Mouse (Mus musculus) lung, postnatal 10 days (tissue): Measurements from ENCODE around the gene Ficd.

Source experiments
- DNase-seq: peaks from one replicate; pipeline ENCODE4 v3.0.0; 2021

The Ficd gene

DNA sequence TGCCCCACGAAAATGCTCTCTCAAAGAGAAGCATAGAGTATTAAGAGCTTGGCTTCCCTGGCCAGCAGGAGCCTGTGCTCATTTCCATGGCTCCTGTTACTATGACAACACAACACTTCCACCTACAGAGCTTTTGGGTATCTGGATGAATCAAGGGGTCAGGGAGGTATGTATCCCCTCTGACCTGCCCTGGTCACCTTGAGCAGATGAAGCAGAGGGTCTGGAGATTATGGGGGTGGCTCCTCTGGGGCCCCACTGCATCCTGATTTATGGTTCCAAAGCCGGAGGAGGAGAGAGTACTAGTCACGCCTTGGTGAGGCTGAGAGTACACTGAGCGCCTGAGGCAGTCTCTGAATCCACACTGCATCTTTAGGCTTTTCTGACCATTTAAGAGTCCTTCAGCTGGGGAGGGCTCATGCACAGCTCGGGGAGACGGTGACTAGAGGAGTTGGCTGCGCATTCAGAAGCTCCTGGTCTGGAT is 4.9 kb upstream of the Ficd start:
- no peak for DNase-seq

DNA sequence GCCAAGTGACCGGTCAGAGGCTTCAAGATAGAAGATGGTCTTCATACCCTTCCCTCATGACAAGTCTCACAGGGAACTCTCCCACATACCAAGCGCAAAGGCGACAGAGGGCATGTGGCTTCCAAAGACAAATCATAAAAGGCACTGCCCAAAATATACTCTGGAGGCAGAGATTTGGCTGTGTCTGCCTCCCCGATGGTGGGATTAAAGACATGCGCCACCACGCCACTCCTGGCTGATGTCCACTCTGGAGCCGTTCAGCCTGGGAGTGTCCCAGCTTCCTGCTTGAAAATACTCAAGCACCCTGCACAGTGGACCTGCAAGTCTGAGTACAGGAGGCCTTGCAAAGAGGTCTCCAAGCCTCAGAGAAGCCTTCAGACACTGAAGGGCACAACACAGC is 4.4 kb upstream of the Ficd start:
- no peak for DNase-seq

DNA sequence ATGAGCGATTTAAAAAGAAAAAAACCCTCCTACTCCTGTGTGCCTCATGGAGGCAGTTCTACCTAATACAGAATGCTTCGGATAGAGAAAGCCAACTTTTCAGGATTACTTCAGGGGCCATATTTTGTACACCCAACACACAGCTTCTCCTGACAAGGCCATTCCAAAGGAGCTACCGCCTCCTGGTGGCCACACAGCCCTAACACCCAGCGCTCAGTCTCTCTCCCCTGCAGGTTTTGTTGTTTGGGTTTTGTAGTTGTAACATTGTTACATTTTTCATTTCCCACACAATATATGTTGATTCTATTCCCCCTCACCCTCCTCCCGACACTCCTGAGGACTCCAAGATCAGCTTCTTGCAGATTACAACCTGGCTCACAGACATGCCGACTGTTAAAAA is 3.4 kb upstream of the Ficd start:
- DNase-seq: peak; percentile 66

DNA sequence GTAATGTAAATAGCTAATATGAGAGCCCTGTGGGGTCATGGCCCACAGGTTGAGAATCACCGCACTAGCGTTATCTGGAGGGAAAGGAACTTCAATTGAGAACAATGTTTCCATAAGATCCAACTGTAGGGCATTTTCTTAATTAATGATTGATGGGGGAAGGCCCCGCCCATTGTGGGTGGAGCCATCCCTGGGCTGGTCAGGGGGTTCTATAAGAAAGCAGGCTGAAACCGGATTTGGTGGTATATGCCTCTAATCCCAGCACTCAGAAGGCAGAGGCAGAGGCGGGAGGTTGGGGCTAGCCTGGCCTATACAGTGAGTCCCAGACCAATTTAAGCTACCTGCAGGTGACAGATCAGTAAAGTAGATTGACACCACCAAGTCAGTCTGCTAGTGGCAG is 1.2 kb upstream of the Ficd start:
- no peak for DNase-seq

DNA sequence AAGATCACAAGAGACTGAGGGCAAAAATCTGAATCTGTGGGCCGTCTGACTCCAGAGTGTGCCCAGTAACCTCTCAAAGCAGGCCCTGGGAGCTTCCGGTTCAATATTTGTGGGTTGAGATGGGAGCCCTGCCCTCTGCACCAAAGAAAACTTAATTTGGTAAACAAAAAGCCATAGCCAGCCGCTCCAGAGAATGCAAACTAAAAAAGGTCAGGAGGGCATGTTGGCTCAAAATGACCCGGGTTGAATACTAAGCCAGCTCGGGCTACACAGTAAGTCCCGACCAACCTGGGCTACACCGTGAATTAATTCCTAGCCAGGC is 619 bp upstream of the Ficd start:
- no peak for DNase-seq

DNA sequence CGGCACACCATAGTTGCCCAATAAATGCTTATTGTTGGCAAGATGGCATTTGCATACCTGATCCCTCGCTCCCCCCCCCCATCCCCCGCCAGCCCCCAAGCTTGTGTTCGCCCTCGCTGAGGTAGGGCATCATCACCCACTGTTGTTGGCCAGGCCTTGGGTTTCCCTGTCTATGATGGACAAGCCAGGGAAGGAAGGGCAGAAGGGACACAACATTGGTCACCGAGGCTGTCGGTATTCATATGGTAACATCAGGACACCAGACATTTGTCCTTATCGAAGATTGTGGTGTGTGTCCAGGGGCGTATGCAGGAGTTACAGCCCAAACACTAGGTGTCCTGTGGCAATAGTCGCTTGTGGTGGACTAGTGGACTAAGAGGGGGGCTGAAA is 505 bp downstream of the Ficd start:
- DNase-seq: no peak

DNA sequence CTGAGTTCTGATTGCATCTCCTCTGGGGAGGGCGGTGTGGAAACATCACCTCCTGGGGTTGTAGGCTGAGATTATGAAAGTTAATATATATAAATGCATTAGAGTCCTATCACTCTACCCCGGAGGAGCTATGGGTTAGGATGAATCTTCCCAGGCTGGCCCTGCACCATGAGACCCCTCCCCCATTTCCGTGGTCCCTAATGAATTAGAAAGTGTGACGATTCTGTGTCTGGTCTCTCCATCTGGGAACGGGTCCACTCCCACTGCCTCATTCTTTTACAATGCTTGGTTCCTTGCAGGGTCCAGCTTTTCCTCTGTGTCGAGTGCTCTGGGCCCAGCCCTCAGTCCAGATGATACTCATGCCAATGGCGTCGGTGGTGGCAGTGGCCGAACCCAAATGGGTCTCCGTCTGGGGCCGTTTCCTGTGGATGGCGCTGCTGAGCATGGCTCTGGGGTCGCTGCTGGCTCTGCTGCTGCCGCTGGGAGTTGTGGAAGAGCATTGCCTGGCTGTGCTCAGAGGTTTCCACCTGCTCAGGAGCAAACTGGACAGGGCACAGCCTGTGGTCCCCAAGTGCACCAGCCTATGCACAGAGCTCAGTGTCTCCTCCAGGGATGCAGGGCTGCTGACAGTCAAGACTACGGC is 1.0 kb downstream of the Ficd start:
- no peak for DNase-seq

DNA sequence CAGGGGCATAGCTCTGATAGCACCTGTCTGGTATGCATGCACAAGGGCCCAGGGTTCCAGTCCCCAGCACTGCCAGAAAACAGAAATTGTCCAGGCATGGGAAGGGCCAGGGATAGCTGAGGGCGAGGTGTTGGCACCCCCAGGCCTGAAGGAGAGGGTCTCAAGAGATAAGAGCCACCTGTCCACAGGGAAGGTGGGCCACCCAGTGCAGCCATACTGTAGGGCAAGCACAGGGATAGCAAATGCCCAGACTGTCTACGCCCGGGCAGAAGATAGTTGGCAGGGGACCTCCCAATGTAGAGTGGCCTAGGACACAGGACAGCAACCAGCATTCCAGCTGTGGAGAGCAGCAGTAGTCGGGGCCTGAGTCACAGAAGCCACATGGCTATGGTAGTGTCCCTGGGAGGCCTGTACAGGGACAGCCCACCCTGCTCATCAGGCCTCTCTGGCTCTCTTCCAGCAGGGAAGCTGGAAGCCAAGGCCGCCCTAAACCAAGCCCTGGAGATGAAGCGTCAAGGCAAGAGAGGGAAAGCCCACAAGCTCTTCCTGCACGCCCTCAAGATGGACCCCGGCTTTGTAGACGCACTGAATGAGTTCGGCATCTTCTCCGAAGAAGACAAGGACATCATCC is 2.1 kb downstream of the Ficd start:
- no peak for DNase-seq

DNA sequence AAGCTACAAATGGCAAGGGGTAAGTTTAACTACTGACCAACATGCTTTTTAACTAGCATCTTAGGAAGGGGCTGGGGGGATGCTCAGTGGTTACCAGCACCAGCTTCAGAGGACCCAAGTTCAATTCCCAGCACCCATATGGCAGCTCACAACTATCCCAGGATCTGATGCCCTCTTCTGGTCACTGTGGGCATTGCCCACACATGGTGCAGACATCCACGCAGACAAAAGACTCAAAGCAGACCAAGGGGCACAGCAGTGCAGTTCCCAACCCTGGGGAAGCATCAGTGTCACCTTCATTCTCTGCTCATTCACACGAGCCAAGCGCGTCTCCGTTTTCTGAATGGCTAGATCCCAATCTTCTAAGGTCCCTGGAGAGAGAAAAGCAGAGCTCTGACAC is 12.0 kb downstream of the Ficd start:
- DNase-seq: no peak

DNA sequence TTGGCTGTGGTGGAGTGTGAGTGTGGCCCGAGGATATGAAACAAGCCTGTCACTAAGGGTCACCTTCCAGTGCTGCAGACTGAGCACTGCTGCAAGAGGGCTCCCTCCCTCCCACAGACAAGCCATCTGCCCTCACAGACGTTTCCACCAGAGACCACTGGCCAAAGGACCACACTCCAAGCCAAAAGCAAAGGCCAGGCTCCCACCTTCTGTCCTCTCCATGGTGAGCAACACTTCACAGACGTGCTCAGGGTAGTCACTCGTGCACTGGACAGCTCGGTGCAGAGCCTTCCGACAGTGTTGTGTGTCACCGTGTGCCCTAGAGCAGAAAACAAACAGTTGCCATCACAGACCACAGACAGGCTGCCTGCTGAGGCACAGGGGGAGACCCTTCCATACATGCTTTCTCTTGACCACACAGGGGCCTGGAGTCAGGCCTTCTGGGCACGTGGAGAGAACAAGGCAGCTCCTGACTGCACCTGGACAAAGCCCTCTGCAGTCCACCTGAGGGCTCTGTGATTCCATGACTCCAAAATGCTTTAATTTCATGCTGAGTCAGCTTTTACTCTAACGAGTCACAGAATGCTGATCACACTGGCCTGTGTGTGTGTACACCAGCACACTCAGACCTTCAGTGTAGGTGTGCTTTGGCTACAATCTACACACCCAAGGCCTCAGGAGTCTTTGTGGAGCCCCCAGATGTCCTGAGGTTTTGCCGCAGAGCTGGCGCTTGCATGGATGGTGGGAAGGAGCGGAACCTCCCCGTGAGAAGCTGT is 13.1 kb downstream of the Ficd start:
- no peak for DNase-seq

DNA sequence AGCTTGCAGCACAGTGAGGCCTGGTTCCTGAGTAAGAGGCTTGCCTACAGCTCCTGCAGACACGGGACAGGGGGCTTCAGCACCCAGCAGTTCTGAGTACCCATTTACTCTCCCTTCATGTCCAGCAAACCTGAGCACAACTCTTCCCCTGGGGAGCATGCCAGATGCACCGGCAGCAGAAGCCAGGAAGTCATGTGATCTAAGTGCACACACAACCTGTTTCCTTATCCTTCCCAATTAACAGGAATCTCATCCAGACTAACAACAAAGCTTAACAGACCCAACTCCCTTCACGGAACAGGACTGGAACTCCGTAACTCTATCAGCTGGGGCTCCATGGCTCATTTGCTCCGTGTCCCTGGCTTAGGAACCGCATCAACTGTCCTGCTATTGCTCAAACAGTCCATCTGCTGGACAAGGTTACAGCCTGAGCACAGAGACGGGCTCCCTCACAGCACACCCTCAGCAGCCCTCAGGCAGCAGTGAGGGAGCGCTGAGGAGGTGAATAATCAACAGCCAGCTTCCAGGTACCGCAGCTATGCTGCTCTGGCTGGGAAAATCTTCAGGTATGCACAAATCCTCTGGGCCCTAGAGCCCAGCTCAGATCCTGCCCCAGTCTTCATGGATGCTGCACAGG is 16.0 kb downstream of the Ficd start:
- DNase-seq: no peak

DNA sequence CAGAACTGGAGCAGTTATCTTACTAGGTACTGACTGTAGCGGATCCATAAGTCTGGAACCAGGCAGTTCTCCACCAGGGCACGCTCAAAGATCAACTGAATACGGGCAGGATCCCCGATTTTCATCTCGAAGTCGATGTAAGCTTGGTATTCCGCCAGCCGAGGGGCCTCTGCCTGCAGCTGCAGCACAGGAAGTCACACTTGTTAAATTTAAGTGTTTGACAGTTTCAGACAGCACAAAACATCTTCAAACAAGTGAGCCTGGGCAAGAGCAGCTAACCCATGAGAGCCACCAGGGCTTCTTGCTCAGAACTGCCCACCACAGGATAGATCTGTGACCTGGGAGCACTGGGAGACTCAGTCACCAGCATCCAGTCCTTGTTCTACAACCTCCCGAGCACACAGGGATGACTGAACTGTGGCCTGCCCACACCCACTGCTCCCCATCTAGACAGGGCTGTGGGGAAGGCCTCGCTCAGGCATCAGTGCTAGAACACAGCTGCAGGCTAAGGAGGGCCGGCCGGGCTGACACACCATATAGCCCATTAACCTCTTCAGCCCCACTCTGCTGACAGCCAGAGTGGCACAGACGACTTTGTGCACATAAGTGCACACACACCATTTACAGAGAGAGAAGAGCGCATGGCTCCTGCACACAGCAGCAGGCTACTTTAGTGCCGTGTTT is 19.9 kb downstream of the Ficd start:
- DNase-seq: peak; percentile 65

DNA sequence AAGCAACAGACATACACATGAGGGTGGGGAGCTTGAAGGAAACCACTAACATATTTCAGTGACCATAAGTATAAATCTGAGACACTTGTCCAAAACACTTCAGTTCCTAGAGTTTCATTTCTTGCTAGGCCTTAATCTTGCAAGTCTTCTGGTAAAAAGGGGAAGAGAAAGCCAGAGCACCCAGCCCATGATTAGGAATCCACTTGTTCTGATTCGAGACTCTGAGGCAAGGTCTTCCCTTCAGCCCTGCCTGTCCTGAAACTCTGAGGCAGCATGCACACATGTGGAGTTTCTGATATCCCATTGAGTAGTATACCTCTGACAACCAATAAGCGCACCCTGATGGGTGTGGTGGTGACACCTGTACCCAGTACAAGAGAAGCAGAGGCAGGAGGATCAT is 26.0 kb downstream of the Ficd start:
- DNase-seq: no peak

DNA sequence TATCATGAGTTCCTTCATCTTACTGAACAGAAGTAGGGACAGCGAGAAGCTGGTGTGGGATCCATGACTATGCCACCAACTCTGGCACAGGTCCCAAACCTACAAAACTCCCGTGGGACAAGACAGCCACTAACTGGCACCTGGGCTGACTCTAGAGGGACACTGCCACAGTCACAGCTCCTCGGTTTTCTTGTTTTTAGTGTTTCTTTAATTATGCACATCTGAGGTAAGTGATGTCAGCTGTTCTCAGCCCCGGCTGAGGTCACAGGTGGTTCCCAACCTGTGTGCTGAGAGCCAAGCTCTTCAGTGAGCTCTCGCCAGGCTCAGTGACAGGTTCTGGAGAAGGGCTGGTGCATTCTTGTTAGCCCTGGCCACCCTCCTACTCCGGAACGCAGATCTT is 28.8 kb downstream of the Ficd start:
- no peak for DNase-seq

DNA sequence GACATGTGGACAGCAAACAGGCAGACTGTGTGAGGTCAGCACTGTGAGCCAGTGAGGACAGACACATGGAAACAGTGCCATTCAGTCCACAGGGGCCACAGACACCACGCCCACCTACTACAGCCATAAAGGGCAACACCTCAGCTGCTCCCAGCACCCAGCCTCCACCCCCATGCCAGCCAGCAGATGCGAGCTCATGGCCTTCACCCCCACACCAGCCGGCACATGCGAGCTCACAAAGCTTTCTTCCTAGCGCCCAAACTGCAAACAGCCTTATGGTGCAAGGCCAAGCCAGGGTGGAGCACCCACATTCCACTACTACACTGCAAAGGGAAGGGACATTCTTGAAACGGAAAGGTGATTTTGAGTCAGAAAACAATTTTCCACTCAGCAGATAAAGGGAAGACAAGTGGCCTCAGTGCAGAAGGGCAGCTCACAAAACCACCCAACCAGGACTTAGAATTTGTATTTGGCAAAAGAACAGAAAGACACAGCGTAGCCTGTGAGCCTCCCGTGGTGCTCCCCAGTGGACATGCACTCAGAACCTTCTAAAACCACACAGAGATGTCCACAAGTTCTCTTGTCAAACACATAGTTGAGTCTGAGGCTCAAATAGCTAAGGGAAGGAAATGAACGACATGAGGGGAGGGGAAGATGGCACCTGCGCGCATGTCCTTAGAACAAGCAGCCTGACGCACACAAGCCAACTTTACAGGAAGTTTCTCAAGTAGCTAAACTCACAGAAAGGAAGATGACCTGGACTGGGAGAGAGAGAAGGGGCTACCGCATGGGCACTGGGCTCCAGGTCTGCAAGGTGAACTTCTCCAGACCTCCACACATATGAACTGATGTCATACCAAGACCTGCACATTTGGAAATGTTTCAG is 30.3 kb downstream of the Ficd start:
- no peak for DNase-seq

DNA sequence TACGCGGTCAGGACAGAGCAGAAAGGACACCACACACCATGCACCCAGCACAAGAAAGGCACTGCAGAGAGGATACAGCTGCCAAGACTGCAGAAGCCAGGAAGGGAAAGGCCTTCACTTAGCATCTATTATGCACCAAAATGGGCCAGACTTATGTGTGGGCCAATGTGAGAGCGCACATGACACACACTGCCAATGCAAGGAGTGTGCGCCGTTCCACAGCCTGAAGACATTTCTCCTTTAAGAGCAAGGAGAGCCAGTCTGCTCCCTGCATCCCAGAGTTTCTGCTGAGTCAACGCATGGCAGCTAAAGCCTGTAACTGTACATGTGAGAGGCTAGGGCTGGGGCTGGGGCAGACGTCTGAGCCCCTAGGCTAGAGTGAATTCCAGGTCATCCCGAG is 33.2 kb downstream of the Ficd start:
- DNase-seq: no peak

DNA sequence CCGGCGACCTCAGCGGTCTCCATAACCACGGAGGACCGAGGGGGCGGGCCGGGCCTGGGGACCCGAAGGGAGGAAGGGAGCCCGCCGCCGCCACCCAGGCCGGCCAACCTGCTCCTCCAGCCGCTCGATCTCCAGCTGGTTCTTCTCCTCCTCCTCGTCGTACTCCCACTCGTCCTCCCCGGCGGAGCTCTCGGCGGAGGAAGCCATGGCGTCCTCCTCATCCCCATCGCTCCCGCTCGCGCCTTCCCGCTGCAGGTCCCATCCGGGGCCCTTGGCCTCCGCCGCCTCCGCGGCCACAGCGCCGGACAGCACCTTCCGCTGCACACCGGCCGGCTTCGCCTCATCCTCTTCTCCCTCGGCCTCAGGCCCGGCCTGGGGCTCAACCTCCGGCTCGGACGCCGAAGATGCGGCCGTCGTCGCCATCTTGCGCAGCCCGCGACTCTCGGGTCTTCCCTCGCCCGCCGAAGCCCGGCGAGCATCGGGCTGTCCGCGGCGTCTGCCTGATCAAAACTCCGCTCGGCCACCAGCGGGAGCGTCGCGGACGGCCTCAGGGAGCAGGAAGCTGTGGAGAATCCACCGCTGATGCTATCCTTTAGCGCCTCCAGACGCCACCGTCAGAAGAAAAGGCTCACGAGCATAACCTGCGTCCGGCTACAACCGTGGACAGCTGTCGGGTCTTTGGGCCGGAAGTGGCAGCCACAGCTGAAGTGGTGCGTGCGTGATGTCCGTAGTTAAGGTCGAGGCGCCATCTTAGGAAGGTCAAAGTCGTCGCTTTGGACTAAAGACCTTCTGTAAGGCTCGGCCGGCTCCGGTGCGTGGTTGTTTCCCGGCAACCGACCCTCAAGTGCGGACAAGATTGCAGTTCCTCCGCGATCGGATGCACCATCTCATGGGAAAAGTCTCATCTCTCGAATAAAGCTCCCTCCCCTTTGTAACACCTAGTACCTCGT is 35.9 kb downstream of the Ficd start:
- DNase-seq: peak; percentile 92

DNA sequence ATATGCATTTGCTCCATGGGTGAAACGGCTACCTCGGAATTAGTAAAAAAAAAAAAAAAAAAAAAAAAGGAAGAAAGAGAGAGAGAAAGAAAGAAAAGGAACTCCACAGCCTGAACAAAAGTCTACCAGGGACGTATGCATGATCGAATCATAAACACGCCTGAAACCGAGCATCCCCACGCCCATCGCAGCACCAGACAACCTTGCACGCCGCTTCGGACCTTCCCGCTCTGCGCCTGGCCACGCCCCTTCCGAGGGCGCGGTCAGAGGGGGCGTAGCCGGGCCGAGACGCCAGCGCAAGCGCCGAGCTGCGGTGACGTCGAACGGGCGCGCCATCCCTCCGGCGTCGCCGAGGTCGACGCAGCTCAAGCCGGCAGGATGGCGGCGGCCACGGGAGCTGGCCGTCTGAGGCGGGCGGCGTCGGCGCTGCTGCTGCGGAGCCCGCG is 36.9 kb downstream of the Ficd start, which contains the start of the genes Sart3 and Iscu:
TSS of gene Sart3 (minus strand) at position 61 of the 446 bp plus-strand sequence.
TSS of gene Iscu (plus strand) at position 299 of the 446 bp plus-strand sequence.
- peak; percentile 95 for DNase-seq

DNA sequence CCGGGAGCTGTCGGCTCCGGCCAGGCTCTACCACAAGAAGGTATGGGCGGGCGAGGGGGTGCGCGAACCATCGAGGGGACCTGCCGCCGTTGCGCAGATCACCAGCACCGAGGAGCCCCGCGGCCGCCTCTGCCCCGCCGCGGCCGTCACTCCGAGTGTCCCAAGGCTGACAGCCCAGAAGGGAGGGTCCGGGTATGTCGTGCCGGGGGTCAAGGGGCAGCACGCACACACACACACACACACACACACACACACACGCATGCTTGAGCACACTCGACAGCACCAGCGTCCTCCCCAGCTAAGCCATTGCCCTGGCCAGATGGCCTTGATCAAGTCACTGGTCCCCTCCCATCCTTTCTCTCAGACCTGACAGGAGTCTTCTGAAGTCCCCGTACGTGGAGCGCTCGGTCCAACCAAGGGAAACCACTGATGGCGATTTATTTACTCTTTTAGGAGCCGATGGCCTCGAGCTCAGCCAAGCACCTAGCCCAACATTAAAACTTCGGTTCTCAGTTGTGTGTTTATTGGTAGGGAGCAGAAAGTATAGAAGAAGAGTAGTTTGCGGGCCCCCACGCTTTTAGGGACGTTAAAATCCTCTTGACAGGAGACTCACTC is 37.4 kb downstream of the Ficd start:
- DNase-seq: peak; percentile 33

DNA sequence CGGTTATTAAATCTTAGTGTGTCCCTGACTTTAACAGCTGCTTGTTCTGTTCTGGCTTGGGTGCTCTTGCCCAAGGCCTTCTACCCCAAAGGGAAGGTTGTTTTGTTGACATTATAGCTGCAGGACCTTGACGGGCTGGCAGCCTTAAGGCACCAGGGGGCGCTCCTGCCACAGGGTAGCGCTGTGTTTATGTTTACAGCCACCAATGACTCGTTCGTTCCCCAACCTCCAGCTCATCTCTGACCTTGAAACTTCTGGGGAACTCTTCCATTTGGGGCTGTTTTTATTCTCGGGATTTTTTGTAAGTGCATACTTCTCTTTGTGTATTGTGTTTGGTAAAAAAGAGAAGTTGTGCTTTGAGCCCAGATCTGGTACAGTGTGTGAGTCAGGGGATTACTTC is 38.1 kb downstream of the Ficd start:
- peak; percentile 93 for DNase-seq
